Mouse (Mus musculus): Measurements from ENCODE around the gene Ntm. TPM values are rescaled to one million over a fixed set of nuclear protein-coding genes. Genes with fewer than 3 reads are reported as not detected.

Gene Ntm
- total and polyA plus RNA-seq, 3 experiments = not detected

GRCm38 (mm10) chr9:29960236-29960635, 2.7 kb downstream of the Ntm start:
- no peaks in the 10 kb centered on the region for H3K4me1 ChIP-seq (ENCODE audit: control insufficient read depth in 1 of 2, insufficient read depth in 2 of 2, low read length in 2 of 2)
- H3K9ac ChIP-seq (ENCODE audit: control insufficient read depth, low read depth, low read length, poor library complexity, severe bottlenecking) = no peak overlapping the region
- no peak for DNase-seq (ENCODE audit: low read depth, low spot score)
- no peak overlapping the region for H3K27ac ChIP-seq (ENCODE audit: control insufficient read depth, low read depth, low read length)
- no peaks in the 10 kb centered on the region for H3K79me2 ChIP-seq (ENCODE audit: control insufficient read depth, insufficient read depth, low read length, poor library complexity)
- H3K36me3 ChIP-seq (ENCODE audit: control insufficient read depth in 1 of 2, insufficient read depth in 2 of 2, low read length in 2 of 2) = no peaks in the 10 kb centered on the region
- H3K27me3 ChIP-seq (ENCODE audit: control insufficient read depth in 1 of 2, insufficient read depth in 2 of 2, low read length in 2 of 2) = no peaks in the 10 kb centered on the region
- H3K9me3 ChIP-seq (replicated peaks; ENCODE audit: insufficient read depth, low read length) = no peaks in the 10 kb centered on the region
- H3K4me3 ChIP-seq (ENCODE audit: control insufficient read depth in 1 of 2, insufficient read depth in 1 of 2, low read depth in 2 of 2, low read length in 2 of 2) = no peak overlapping the region
- TF ChIP-seq CHD2 (IDR thresholded peaks at IDR 0.05; ENCODE audit: low read length) = no peak
- TF ChIP-seq SIN3A (IDR thresholded peaks at IDR 0.05; ENCODE audit: low read length) = no peak
- TF ChIP-seq GATA1 (IDR thresholded peaks at IDR 0.05; ENCODE audit: low read depth, low read length) = no peak
- no peak for TF ChIP-seq TBP (IDR thresholded peaks at IDR 0.05; ENCODE audit: low read depth, low read length)
- no peak for TF ChIP-seq CTCF (IDR thresholded peaks at IDR 0.05 in 2 of 3, conservative IDR thresholded peaks at IDR 0.05 in 1 of 3; ENCODE audit: control insufficient read depth in 1 of 3, insufficient read depth in 1 of 3, low read depth in 2 of 3, low read length in 3 of 3, poor library complexity in 1 of 3, severe bottlenecking in 1 of 3)
- TF ChIP-seq RAD21 (IDR thresholded peaks at IDR 0.05; ENCODE audit: low read depth, low read length) = no peak
- no peak for TF ChIP-seq NRF1 (IDR thresholded peaks at IDR 0.05; ENCODE audit: insufficient read depth, low read depth, low read length, poor library complexity, severe bottlenecking)
- no peak for TF ChIP-seq MYB (IDR thresholded peaks at IDR 0.05; ENCODE audit: low read depth, low read length)
- no peak for TF ChIP-seq POLR2A (IDR thresholded peaks at IDR 0.05; ENCODE audit: control insufficient read depth in 1 of 2, insufficient read depth in 1 of 2, low read depth in 1 of 2, low read length in 2 of 2, poor library complexity in 1 of 2)
- no peak for TF ChIP-seq ELF1 (IDR thresholded peaks at IDR 0.05; ENCODE audit: low read depth, low read length)
- TF ChIP-seq SMC3 (IDR thresholded peaks at IDR 0.05; ENCODE audit: low read depth, low read length) = no peak
- TF ChIP-seq MAX (IDR thresholded peaks at IDR 0.05; ENCODE audit: low read length) = no peak
- TF ChIP-seq TCF12 (IDR thresholded peaks at IDR 0.05; ENCODE audit: low read depth, low read length) = no peak
- no peak for TF ChIP-seq JUND (IDR thresholded peaks at IDR 0.05; ENCODE audit: low read depth, low read length)
- no peak for TF ChIP-seq MAFK (IDR thresholded peaks at IDR 0.05; ENCODE audit: borderline replicate concordance, low read depth, low read length)
- no peak for TF ChIP-seq ETS1 (IDR thresholded peaks at IDR 0.05; ENCODE audit: low read depth, low read length)
- TF ChIP-seq USF1 (IDR thresholded peaks at IDR 0.05; ENCODE audit: low read depth, low read length) = no peak
- no peak for TF ChIP-seq ZNF384 (IDR thresholded peaks at IDR 0.05; ENCODE audit: low read depth, low read length)
- no peak for TF ChIP-seq ZC3H11A (IDR thresholded peaks at IDR 0.05; ENCODE audit: low read depth, low read length)

GRCm38 (mm10) chr9:29956936-29957335, 6.0 kb downstream of the Ntm start:
- no peak overlapping the region for H3K4me3 ChIP-seq (ENCODE audit: control insufficient read depth in 1 of 2, insufficient read depth in 1 of 2, low read depth in 2 of 2, low read length in 2 of 2)
- no peaks in the 10 kb centered on the region for H3K79me2 ChIP-seq (ENCODE audit: control insufficient read depth, insufficient read depth, low read length, poor library complexity)
- no peak overlapping the region for H3K27ac ChIP-seq (ENCODE audit: control insufficient read depth, low read depth, low read length)
- H3K9me3 ChIP-seq (replicated peaks; ENCODE audit: insufficient read depth, low read length) = no peaks in the 10 kb centered on the region
- no peak overlapping the region for H3K9ac ChIP-seq (ENCODE audit: control insufficient read depth, low read depth, low read length, poor library complexity, severe bottlenecking)
- no peaks in the 10 kb centered on the region for H3K4me1 ChIP-seq (ENCODE audit: control insufficient read depth in 1 of 2, insufficient read depth in 2 of 2, low read length in 2 of 2)
- H3K27me3 ChIP-seq (ENCODE audit: control insufficient read depth in 1 of 2, insufficient read depth in 2 of 2, low read length in 2 of 2) = no peaks in the 10 kb centered on the region
- DNase-seq (ENCODE audit: low read depth, low spot score) = no peak
- TF ChIP-seq USF1 (IDR thresholded peaks at IDR 0.05; ENCODE audit: low read depth, low read length) (no peak), ZC3H11A (IDR thresholded peaks at IDR 0.05; ENCODE audit: low read depth, low read length) (no peak), MAFK (IDR thresholded peaks at IDR 0.05; ENCODE audit: borderline replicate concordance, low read depth, low read length) (no peak), MAX (IDR thresholded peaks at IDR 0.05; ENCODE audit: low read length) (no peak), NELFE (IDR thresholded peaks at IDR 0.05; ENCODE audit: low read depth, low read length) (no peak), POLR2A (IDR thresholded peaks at IDR 0.05; ENCODE audit: control insufficient read depth in 1 of 2, insufficient read depth in 1 of 2, low read depth in 1 of 2, low read length in 2 of 2, poor library complexity in 1 of 2) (no peak), ELF1 (IDR thresholded peaks at IDR 0.05; ENCODE audit: low read depth, low read length) (no peak), ZMIZ1 (IDR thresholded peaks at IDR 0.05; ENCODE audit: low read depth, low read length) (no peak)
- H3K36me3 ChIP-seq (ENCODE audit: control insufficient read depth in 1 of 2, insufficient read depth in 2 of 2, low read length in 2 of 2) = no peaks in the 10 kb centered on the region

Measured in MEL (cell line).